ENCODE assay signal across 16 mouse cellular contexts in the genomic region with DNA sequence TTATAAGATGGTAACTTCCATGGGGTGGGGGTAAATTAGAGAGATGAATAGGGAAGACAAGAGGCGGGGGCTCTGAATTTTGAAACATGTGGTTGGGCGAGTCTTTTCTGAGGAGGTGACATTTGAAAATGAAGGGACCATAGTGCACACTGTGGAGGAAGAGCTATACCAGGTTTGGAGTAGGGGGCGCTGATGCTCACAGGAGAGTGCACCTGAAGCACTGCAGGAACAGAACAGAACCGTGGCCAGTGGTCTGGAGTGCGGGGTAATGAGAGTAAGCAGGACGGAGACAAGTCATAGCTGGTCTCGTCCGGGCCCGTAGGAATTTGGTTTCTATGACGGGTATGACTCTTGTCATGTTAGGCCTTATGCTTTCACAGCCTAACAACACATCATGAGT. TPM values are rescaled to one million over a fixed set of nuclear protein-coding genes. Genes with fewer than 3 reads are reported as not detected.
DNase-seq lines count a peak whose midpoint lies in the region; ATAC-seq and TF ChIP-seq lines count a peak whose summit lies in the region.
"Had no signal": no experiment of that assay in that cellular context is flagged by ENCODE, and none has a peak within 500 bp of the region (broad histone marks: within the 10 kb centered on the region; RNA-seq: fewer than 3 reads in every experiment).

No protein-coding gene starts in this region.

- CTCF ChIA-PET in Patski (lab: Charles Lee), result interaction anchor here (1.2 kb wide), 1 partner anchor 10 kb away, joined by 3 read pairs; no protein-coding TSS in a partner anchor

- no peaks in the 10 kb centered on the region for H3K4me1 ChIP-seq in hindbrain, postnatal 0 days (ENCODE audit: insufficient read depth, low read length)
- peaks cover 13% of the 10 kb centered on the region for H3K4me1 ChIP-seq in hindbrain, embryonic 12.5 days
- peaks cover 28% of the 10 kb centered on the region for H3K4me1 ChIP-seq in midbrain, embryonic 15.5 days
- H3K4me1 ChIP-seq in midbrain, embryonic 10.5 days, result peaks cover 11% of the 10 kb centered on the region; the same call in 1 of the 2 replicates

- 86% methylated on average over 10 of the region's 10 CpGs for WGBS in hindbrain, postnatal 0 days
- 78% methylated on average over 10 of the region's 10 CpGs for WGBS in hindbrain, embryonic 12.5 days
- 79% methylated on average over 10 of the region's 10 CpGs for WGBS in midbrain, embryonic 15.5 days
- 72% methylated on average over 10 of the region's 10 CpGs for WGBS in midbrain, embryonic 10.5 days

- no peak for DNase-seq in hindbrain, postnatal 0 days (ENCODE audit: low spot score)
- no peak for DNase-seq in midbrain, embryonic 10.5 days (ENCODE audit: low spot score)
- DNase-seq in Patski (ENCODE audit: low read depth, low spot score), result no peak
- DNase-seq in adrenal gland, postnatal 25 days, result no peak
- DNase-seq in kidney, postnatal 10 days, result no peak
- DNase-seq: adrenal gland, adult 2 months; cerebellum, adult 8-10 months; heart, adult 18-20 months had no signal

- H3K27me3 ChIP-seq in hindbrain, postnatal 0 days (ENCODE audit: insufficient read depth, low read length), result no peaks in the 10 kb centered on the region
- no peaks in the 10 kb centered on the region for H3K27me3 ChIP-seq in hindbrain, embryonic 12.5 days
- no peaks in the 10 kb centered on the region for H3K27me3 ChIP-seq in midbrain, embryonic 15.5 days (replicated peaks)
- H3K27me3 ChIP-seq in midbrain, embryonic 10.5 days (ENCODE audit: low read depth, poor library complexity, severe bottlenecking), result no peaks in the 10 kb centered on the region
- no peaks in the 10 kb centered on the region for H3K27me3 ChIP-seq in Patski
- H3K27me3 ChIP-seq: embryonic facial prominence, embryonic 13.5 days; limb, embryonic 13.5 days had no signal

- no peak overlapping the region for H3K4me3 ChIP-seq in hindbrain, postnatal 0 days (ENCODE audit: low read length)
- no peak overlapping the region for H3K4me3 ChIP-seq in hindbrain, embryonic 12.5 days
- no peak overlapping the region for H3K4me3 ChIP-seq in midbrain, embryonic 15.5 days
- no peak overlapping the region for H3K4me3 ChIP-seq in midbrain, embryonic 10.5 days
- H3K4me3 ChIP-seq: embryonic facial prominence, embryonic 13.5 days; hindbrain, embryonic 10.5 days; limb, embryonic 13.5 days had no signal

- no peak overlapping the region for H3K9ac ChIP-seq in hindbrain, postnatal 0 days (replicated peaks; ENCODE audit: low read length)
- no peak overlapping the region for H3K9ac ChIP-seq in hindbrain, embryonic 12.5 days
- no peak overlapping the region for H3K9ac ChIP-seq in midbrain, embryonic 15.5 days
- H3K9ac ChIP-seq: embryonic facial prominence, embryonic 13.5 days; limb, embryonic 13.5 days; lung, embryonic 14.5 days had no signal

- 0 out of 2 replicates have a peak, but pooled peaks have one; percentile 24 for ATAC-seq in hindbrain, postnatal 0 days
- no peak for ATAC-seq in hindbrain, embryonic 12.5 days (ENCODE audit: low FRiP score)
- peak; percentile 40 for ATAC-seq in midbrain, embryonic 15.5 days (replicated peaks)
- no peak for ATAC-seq in Patski
- ATAC-seq: intestine, embryonic 16.5 days had no signal

- H3K27ac ChIP-seq in hindbrain, postnatal 0 days, result no peak overlapping the region
- no peak overlapping the region for H3K27ac ChIP-seq in hindbrain, embryonic 12.5 days
- no peak overlapping the region for H3K27ac ChIP-seq in midbrain, embryonic 15.5 days
- no peak overlapping the region for H3K27ac ChIP-seq in midbrain, embryonic 10.5 days (replicated peaks)
- H3K27ac ChIP-seq: embryonic facial prominence, embryonic 13.5 days; hindbrain, embryonic 10.5 days; limb, embryonic 13.5 days; macrophage had no signal

- no peak overlapping the region for H3K4me2 ChIP-seq in hindbrain, postnatal 0 days (ENCODE audit: low read depth, low read length)
- no peak overlapping the region for H3K4me2 ChIP-seq in hindbrain, embryonic 12.5 days (replicated peaks)
- H3K4me2 ChIP-seq in midbrain, embryonic 15.5 days, result no peak overlapping the region
- H3K4me2 ChIP-seq: embryonic facial prominence, embryonic 13.5 days; limb, embryonic 13.5 days; lung, embryonic 14.5 days had no signal

- no peaks in the 10 kb centered on the region for H3K36me3 ChIP-seq in hindbrain, postnatal 0 days (ENCODE audit: insufficient read depth, low read length)
- no peaks in the 10 kb centered on the region for H3K36me3 ChIP-seq in hindbrain, embryonic 12.5 days
- H3K36me3 ChIP-seq in midbrain, embryonic 15.5 days (replicated peaks), result no peaks in the 10 kb centered on the region
- H3K36me3 ChIP-seq in midbrain, embryonic 10.5 days, result no peaks in the 10 kb centered on the region
- H3K36me3 ChIP-seq: embryonic facial prominence, embryonic 13.5 days; hindbrain, embryonic 10.5 days; limb, embryonic 13.5 days had no signal

- in situ Hi-C loops in Patski (cut with MboI; ENCODE audit: low pct_unique_long_range_greater_than_20kb), result no loop called here

- POLR2A ChIA-PET in Patski (lab: Charles Lee), result no interaction called here

- no peaks in the 10 kb centered on the region for H3K9me3 ChIP-seq in hindbrain, postnatal 0 days (ENCODE audit: low read length)
- H3K9me3 ChIP-seq in hindbrain, embryonic 12.5 days (replicated peaks), result no peaks in the 10 kb centered on the region
- H3K9me3 ChIP-seq in midbrain, embryonic 15.5 days, result no peaks in the 10 kb centered on the region
- H3K9me3 ChIP-seq in midbrain, embryonic 10.5 days (replicated peaks), result no peaks in the 10 kb centered on the region
- H3K9me3 ChIP-seq: embryonic facial prominence, embryonic 13.5 days; hindbrain, embryonic 10.5 days; limb, embryonic 13.5 days had no signal

- TF ChIP-seq CTCF in hindbrain, postnatal 0 days (IDR thresholded peaks at IDR 0.05; ENCODE audit: low read depth), result peak; percentile 27; the same call in 1 of the 2 replicates
- peak; percentile 9 for TF ChIP-seq CTCF in Patski (IDR thresholded peaks at IDR 0.05)

RNA-seq across cellular contexts. Expression of gene Chn2, which starts 18.3 kb away (rescaled TPM):
- 35.4 and 43.8 TPM in 2 replicates for total RNA-seq in hindbrain, postnatal 0 days (2014; rRNA removed)
- 19.8 and 21.2 TPM in 2 replicates for polyA plus RNA-seq in hindbrain, postnatal 0 days (2015; fragmentation: Nextera tagmentation; extraction: Ambion mirVana)
- polyA plus RNA-seq in hindbrain, embryonic 12.5 days (2016; fragmentation: Nextera tagmentation; extraction: Ambion mirVana), result 20.3 and 24.0 TPM in 2 replicates
- 34.0 and 37.5 TPM in 2 replicates for polyA plus RNA-seq in midbrain, embryonic 15.5 days (2015; fragmentation: Nextera tagmentation; extraction: Ambion mirVana)
- 17.3 and 20.0 TPM in 2 replicates for polyA plus RNA-seq in midbrain, embryonic 10.5 days (2016; fragmentation: Nextera tagmentation; extraction: Ambion mirVana)
- 15.7 TPM for polyA plus RNA-seq in Patski (2021)
- total RNA-seq in adrenal gland, postnatal 25 days (2021), result 4.8 and 10.4 TPM in 2 replicates

Comparison
In these comparisons a context has a peak if more than half of its experiments do, and no peak if none do; other contexts are left out.
1. ATAC-seq: peak in hindbrain, postnatal 0 days (single experiment) and midbrain, embryonic 15.5 days (single experiment); none in hindbrain, embryonic 12.5 days (single experiment) and Patski (single experiment).